Mouse (Mus musculus) right cerebral cortex, adult 18-20 months (tissue): Measurements from ENCODE around the gene Kalrn.
"Not testable (repeated sequence)": the region's sequence is repeated elsewhere in the genome, so short reads cannot be mapped to it uniquely, and the experiment has no call there.

Experiments used
- DNase-seq: peaks from one replicate; pipeline ENCODE4 v3.0.0; 2022; ENCODE audit warnings: mixed read lengths

Gene Kalrn

GRCm38 (mm10) chr16:34095548-34096141, 477.7 kb downstream of the Kalrn start:
- DNase-seq = peak; percentile 55

- DNase-seq = no peak
Measured at GRCm38 (mm10) chr16:34095093-34095465, 478.3 kb downstream of the Kalrn start.

DNA sequence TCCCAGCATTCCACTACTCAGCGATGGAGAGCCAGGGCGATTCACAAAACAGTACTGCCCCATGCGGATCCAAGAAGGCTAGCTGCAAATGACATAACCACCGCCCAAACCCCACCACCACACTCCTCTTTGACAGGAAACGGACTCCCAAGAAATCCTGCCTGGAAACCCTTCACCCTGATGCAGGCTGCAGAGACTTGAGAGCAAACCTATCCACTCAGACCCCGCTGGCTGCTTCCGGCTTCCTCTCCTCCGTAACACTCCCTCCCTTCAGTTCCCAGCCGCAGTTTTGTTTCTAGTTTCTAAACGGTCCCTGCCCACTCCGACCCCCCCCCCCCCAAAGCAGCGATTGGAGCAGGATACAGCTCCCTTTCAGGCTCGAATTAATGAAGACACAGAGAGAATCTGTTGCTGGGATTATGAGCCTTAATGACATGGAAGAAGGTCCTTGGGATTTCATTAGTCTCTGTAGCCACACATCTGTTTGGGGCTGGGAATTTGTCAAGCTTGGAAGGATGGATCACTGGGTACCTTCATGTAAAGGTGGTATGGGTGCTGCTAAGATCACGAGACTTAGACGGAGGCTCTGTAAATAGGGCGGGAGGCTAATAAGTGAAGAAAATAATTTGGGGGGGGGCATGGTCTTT, 478.8 kb downstream of the Kalrn start:
- DNase-seq = peak; percentile 53

- DNase-seq = no peak
Measured at GRCm38 (mm10) chr16:34093734-34094445, 479.4 kb downstream of the Kalrn start.

- no peak for DNase-seq
Measured at GRCm38 (mm10) chr16:34089528-34090095, 483.7 kb downstream of the Kalrn start.

- DNase-seq = no peak
Measured at GRCm38 (mm10) chr16:34089022-34089421, 484.3 kb downstream of the Kalrn start.

DNA sequence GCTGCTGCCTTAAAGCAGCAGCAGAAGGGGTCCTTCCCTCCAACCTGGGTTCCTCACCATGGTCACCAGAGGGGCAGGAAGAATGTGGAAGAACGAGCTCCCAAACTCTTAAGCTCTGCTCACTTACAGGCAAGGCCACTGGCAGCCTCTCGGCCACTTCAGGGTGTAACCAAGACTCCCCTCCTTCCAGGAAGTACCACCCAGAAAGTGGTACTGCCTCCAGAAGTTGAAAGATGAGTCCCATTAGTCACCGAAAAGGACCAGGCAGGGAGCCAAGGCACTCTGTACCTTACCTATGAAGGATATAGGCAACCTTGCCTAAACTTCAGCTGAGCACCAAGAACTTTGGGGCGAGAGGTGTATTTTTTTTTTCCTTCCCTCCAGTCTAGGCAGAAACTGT, 485.0 kb downstream of the Kalrn start:
- DNase-seq = no peak

DNA sequence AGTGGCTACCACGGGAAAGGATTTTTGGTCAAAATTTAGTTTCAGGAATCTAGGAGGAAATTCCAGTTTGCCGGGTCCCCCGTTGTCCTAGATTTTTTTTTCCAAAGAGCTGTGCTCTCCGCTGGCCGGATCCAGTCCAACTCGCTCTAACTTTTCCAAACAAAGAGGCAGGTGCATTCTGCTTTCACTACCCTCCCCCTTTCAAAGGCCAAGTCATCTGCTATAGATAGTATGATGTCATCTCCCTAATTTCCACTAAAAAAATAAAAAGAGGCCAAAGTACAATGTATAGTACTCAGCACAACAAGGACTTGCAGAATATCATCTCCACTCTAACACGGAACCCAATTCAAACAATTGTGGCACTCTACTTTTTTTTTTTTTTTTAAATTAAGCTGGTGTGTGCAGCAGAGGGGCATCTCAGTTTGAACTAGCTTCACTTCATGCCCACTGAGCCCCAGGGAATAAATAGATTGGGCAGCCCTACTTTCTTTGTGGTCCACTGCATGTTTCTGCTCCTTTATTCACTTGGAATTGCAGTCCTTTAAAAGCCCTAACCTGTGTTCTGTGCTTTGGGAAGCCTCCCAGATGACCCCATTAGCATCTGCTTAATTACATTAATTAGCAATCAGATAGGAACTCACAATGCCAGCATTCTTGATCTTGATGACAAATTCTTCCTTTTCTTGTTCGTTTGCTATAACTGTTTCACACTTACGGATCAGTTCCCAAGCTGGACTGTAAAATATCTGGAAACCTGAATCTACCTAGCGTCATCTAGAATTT, 489.0 kb downstream of the Kalrn start:
- DNase-seq = no peak

DNA sequence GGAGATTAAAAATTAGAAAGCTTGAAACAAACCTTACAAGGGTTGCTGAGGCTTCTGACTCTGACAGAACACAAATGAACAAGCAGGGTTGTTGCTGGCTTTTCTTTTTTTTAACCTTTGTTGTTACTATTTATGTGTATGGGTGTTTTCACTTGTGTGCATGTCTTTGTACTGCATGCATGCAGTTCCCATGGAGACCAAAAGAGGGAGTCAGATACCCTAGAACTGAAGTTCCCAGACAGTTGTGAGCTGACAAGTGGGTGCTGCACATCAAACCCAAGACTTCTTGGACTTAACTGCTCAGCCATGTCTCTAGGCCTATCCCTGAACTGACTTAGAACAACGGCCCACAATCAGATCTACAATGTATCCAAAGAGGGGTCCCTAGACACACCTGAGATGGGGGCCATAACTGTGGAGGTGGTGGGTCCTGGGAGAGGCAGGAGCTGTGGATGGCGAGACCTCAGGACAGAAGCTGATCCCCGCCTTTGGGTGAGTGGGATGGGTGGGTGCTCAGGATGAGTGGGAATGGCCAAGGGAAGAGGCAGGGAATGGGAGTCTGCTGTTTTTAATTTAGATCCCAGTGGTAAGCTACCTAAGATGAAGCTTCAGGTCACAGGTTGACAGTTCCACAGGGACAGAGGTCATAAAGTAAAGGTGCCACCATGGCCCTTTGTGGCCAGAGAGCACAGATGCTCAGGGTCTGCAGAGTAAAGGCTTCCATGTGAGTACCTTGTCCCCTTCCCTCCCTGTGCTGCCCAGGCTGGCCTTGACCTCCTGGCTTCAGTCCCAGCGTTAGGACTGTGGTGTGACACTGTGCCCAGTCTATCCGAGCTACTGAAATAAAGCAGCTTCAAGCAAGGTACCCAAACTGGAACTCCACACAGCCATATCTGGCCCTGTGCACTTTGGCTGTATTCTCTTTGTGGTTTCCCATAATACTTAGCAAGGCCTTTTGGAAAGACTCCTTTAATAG, 490.6 kb downstream of the Kalrn start:
- DNase-seq = no peak

GRCm38 (mm10) chr16:34081683-34082438, 491.5 kb downstream of the Kalrn start:
- no peak for DNase-seq

DNA sequence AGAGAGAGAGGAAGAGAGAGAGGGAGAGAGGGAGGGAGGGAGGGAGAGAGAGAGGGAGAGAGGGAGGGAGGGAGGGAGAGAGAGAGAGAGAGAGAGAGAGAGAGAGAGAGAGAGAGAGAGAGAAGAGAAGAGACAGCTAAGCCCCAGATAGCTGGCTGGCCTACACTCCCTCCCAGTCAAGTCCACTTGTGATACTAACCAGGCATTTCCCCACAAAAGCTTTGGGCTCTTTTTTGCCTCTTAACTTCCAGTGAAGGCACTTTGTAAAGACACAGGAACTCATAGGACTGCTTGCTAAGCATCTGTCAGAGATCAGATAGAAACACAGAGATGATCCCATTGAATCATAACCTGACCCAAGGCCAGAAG, 492.0 kb downstream of the Kalrn start:
- DNase-seq = not testable (repeated sequence)

DNA sequence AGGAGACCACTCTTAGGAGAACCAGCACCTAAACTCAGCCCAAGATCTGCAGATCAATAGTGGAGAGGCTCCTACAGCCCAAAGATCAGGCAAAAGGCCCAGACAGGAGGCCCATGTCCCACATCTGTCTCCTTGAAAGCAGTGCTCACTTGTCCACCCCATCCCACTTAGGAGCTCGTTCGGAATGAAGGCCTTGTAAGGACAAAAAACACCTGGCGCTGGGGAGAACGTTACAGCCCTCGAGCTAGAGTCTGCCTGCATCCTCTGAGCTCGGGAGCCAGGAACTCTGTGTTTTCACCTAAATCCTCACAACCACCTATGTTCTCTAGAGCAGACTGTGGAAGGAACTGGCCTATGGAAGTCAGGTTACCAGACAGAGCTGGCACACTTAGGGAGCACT, 492.5 kb downstream of the Kalrn start:
- no peak for DNase-seq

DNA sequence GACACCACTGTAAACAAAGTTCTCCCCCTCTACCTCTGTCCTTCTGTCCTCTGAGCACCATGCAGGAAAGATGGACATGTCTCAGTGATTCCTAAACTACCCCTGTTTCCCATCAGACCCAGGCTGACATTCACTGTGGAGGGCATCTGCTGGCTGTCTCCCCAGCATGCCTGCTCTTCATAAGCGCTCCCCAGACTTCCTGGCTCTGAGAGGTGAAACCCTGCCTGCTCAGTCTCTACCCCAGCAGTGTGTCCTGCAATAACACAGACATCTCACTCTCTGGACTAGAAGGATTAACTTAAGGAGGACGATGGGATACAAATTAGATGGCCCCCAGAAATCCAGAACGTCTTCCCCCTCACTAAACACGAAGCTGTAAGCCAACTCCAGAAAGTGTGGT, 493.8 kb downstream of the Kalrn start:
- no peak for DNase-seq

DNA sequence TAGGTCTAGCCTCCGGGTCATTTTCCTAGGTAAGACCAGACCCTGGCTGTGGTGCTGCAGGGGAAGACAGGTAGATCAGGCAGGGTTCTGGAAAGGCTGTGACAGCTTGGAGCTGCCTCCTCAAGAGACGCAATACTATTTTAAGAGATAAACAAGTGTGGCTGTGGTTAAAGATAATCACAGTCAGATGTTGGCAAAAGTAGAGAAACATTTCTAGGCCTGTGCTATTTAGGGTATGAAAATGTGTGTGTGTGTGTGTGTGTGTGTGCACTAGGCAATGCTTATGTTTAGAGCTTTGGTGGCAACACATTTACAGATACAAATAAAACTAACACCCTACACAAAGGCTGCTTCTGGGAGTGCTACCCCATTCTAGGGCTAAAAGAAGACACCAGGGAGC, 494.6 kb downstream of the Kalrn start:
- DNase-seq = peak; percentile 42

DNA sequence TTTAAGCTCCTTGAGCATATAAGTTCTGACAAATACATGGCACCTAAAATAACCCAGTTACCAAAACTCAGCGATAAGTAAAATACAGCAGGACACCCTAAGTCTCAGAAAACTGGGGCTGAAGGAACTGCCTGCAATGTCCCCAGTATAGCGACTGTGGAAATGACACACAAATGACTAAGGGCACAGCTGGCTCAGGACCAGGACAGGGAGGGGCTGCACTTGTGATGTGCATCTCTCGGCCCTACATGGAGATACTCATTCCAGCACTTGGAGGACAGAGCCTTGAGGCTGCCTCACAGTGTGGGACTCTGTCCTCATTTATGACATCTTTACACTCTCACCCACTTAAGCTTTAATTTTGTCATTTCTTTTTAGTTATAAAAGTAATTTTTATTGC, 497.2 kb downstream of the Kalrn start:
- peak; percentile 27 for DNase-seq

DNA sequence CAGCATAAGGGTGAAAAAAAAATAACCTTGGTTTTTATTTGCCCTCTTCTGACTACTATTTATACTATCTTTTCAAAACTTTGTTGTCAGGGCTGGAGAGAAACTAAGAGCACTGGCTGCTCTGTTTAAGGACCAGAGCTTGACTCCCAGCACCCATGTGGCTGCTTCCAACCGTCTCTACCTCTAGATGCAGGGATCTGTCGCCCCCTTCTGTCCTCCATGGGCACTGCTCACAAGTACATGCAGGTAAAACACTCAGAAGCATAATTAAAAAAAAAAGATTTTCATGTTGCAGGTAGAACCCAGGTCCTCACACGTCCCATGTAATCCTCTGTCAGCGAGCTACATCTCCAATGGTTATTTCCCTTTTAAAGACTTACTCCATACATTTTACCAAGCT, 499.4 kb downstream of the Kalrn start:
- DNase-seq = no peak

DNA sequence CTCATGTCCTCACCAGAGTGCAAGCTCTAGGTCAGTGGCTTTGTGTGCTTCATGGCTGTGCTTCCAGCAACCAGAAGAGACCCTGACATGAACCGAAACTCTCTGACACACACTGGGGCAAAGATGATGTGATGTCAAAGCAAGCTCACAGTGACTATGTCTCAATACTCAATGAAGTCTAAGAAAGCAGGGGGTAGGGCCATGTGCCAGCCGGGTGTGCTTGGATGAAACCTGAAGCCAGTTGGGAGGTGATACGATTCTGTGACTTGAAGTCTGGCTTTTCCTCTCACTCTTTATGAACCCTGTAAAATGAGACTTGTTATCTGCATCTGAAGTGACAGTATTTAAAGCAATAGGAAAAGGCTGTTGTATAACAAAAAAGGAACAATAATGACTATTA, 501.2 kb downstream of the Kalrn start:
- DNase-seq = no peak

GRCm38 (mm10) chr16:34071223-34071825, 502.0 kb downstream of the Kalrn start:
- DNase-seq = no peak

- no peak for DNase-seq
Measured at GRCm38 (mm10) chr16:34069481-34069880, 503.9 kb downstream of the Kalrn start.

DNA sequence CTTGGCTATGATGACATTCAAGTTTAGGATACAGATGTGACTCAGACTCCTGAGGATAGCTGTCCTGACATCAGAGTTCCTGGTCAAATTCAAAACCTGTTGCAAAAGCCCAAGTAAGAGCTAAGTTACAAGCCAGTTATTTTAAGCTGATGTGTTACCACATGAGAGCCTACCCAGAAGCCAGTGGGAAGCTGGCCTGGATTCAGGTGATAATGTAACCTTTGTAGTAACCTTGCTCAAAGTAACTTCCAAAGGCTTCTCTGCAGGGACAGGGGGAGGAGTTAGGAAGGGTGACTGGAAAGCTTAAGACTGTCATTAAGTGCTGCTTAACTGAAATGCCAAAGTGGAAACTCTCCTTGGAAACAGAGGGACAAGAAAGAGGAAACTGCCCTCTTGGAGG, 506.4 kb downstream of the Kalrn start:
- DNase-seq = no peak

DNA sequence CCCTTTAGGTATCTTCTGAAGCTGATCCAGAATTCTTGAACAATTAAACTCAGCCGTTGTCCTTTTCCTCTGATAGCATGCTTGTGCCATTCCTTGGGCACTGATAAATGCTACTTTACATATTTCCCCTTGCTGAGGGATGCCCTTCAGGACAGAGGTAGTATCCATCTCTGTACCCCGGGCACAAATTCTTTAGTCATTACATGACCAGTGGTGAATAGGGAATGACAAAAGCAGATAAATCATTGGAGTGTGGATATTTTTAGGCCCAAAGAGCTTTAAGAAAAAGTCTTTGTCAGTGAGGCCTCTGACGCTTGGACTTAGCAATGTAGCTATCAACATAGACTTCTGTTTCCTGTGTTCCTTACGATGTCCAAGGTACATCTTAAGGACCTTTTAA, 507.0 kb downstream of the Kalrn start:
- DNase-seq = no peak
